Mouse (Mus musculus): Measurements from ENCODE around the gene Cnot1. TPM values are rescaled to one million over a fixed set of nuclear protein-coding genes. Genes with fewer than 3 reads are reported as not detected.
A peak's percentile ranks its signal among the peaks of the same experiment; 100 is the strongest.

Cnot1 gene
- total and polyA plus RNA-seq, 3 experiments, result 142 to 182 (median 146) TPM

GRCm38 (mm10) chr8:95781085-95781484 is 26.2 kb downstream of the Cnot1 start:
- peaks cover 69% of the 10 kb centered on the region for H3K79me2 ChIP-seq (replicated peaks; ENCODE audit: control insufficient read depth, extremely low read depth, insufficient read depth, poor library complexity, severe bottlenecking)
- H3K9ac ChIP-seq (ENCODE audit: insufficient read depth, low read depth), result no peak overlapping the region
- no peak overlapping the region for H3K4me2 ChIP-seq (ENCODE audit: insufficient read depth, low read depth, poor library complexity, severe bottlenecking)
- no peak overlapping the region for H3K4me3 ChIP-seq (replicated peaks in 1 of 3; ENCODE audit: low read depth in 2 of 3, low read length in 2 of 3, poor library complexity in 1 of 3)
- no peaks in the 10 kb centered on the region for H3K27me3 ChIP-seq (replicated peaks)
- in situ Hi-C loops (cut with MboI; ENCODE audit: low pct_ligation_motif_present, low pct_unique_long_range_greater_than_20kb, low sequenced_read_pairs) (no loop called here), dilution Hi-C loops (cut with MboI; ENCODE audit: extremely low pct_ligation_motif_present, extremely low pct_unique_long_range_greater_than_20kb, low sequenced_read_pairs) (no loop called here)
- peaks cover 5% of the 10 kb centered on the region for H3K9me3 ChIP-seq (replicated peaks; ENCODE audit: low read length)
- DNase-seq (ENCODE audit: extremely low read depth), result no peak
- peaks cover 59 to 85% of the 10 kb centered on the region in 2 experiments for H3K36me3 ChIP-seq (replicated peaks in 1 of 2; ENCODE audit: control insufficient read depth in 1 of 2, insufficient read depth in 1 of 2, low read length in 1 of 2)
- H3K4me1 ChIP-seq (ENCODE audit: control insufficient read depth in 1 of 2, insufficient read depth in 2 of 2), result peaks cover 0 to 7% of the 10 kb centered on the region in 2 experiments; a peak in 1 of 4 replicates
- TF ChIP-seq MAFK (IDR thresholded peaks at IDR 0.05; ENCODE audit: insufficient replicate concordance, low read length), result 0 out of 2 replicates have a peak, but pooled peaks have one; percentile 19
- no peak for TF ChIP-seq IRF4 (IDR thresholded peaks at IDR 0.05; ENCODE audit: low read depth, low read length)
- no peak overlapping the region for H3K27ac ChIP-seq (ENCODE audit: insufficient read depth, low read depth)

- Histone ChIP-seq H3K79me2 (replicated peaks; ENCODE audit: control insufficient read depth, extremely low read depth, insufficient read depth, poor library complexity, severe bottlenecking) (peaks cover 3% of the 10 kb centered on the region; the same call in 1 of the 2 replicates), H3K36me3 (replicated peaks in 1 of 2; ENCODE audit: control insufficient read depth in 1 of 2, insufficient read depth in 1 of 2, low read length in 1 of 2) (peaks cover 54 to 95% of the 10 kb centered on the region in 2 experiments), H3K27me3 (replicated peaks) (no peaks in the 10 kb centered on the region), H3K4me1 (ENCODE audit: control insufficient read depth in 1 of 2, insufficient read depth in 2 of 2) (no peaks in the 10 kb centered on the region), H3K9me3 (replicated peaks; ENCODE audit: low read length) (no peaks in the 10 kb centered on the region), H3K27ac (ENCODE audit: insufficient read depth, low read depth) (no peak overlapping the region), H3K4me3 (replicated peaks in 1 of 3; ENCODE audit: low read depth in 2 of 3, low read length in 2 of 3, poor library complexity in 1 of 3) (no peak overlapping the region), H3K9ac (ENCODE audit: insufficient read depth, low read depth) (no peak overlapping the region), H3K4me2 (ENCODE audit: insufficient read depth, low read depth, poor library complexity, severe bottlenecking) (no peak overlapping the region)
- no peak for DNase-seq (ENCODE audit: extremely low read depth)
- dilution Hi-C loops (cut with MboI; ENCODE audit: extremely low pct_ligation_motif_present, extremely low pct_unique_long_range_greater_than_20kb, low sequenced_read_pairs), result no loop called here
- in situ Hi-C loops (cut with MboI; ENCODE audit: low pct_ligation_motif_present, low pct_unique_long_range_greater_than_20kb, low sequenced_read_pairs), result no loop called here
- TF ChIP-seq ZNF384 (IDR thresholded peaks at IDR 0.05; ENCODE audit: low read depth, low read length), result no peak
- TF ChIP-seq MAFK (IDR thresholded peaks at IDR 0.05; ENCODE audit: insufficient replicate concordance, low read length), result no peak
- TF ChIP-seq ZMIZ1 (IDR thresholded peaks at IDR 0.05; ENCODE audit: low read depth, low read length), result no peak
- TF ChIP-seq CHD1 (IDR thresholded peaks at IDR 0.05; ENCODE audit: low read depth, low read length), result no peak
- no peak for TF ChIP-seq NELFE (IDR thresholded peaks at IDR 0.05; ENCODE audit: low read depth, low read length)
- no peak for TF ChIP-seq GABPA (IDR thresholded peaks at IDR 0.05; ENCODE audit: insufficient replicate concordance, low read depth, low read length)
- TF ChIP-seq MYC (IDR thresholded peaks at IDR 0.05; ENCODE audit: low read depth, low read length), result no peak
- no peak for TF ChIP-seq HCFC1 (IDR thresholded peaks at IDR 0.05; ENCODE audit: low read depth, low read length)
These were observed 43.1 kb downstream of the Cnot1 start for GRCm38 (mm10) chr8:95764133-95764532.

GRCm38 (mm10) chr8:95760323-95760722 is 46.9 kb downstream of the Cnot1 start:
- Histone ChIP-seq H3K27me3 (replicated peaks) (no peaks in the 10 kb centered on the region), H3K4me3 (replicated peaks in 1 of 3; ENCODE audit: low read depth in 2 of 3, low read length in 2 of 3, poor library complexity in 1 of 3) (no peak overlapping the region), H3K79me2 (replicated peaks; ENCODE audit: control insufficient read depth, extremely low read depth, insufficient read depth, poor library complexity, severe bottlenecking) (peaks cover 3% of the 10 kb centered on the region; the same call in 1 of the 2 replicates), H3K4me1 (ENCODE audit: control insufficient read depth in 1 of 2, insufficient read depth in 2 of 2) (no peaks in the 10 kb centered on the region), H3K36me3 (replicated peaks in 1 of 2; ENCODE audit: control insufficient read depth in 1 of 2, insufficient read depth in 1 of 2, low read length in 1 of 2) (peaks cover 49 to 93% of the 10 kb centered on the region in 2 experiments), H3K9me3 (replicated peaks; ENCODE audit: low read length) (no peaks in the 10 kb centered on the region), H3K4me2 (ENCODE audit: insufficient read depth, low read depth, poor library complexity, severe bottlenecking) (no peak overlapping the region), H3K9ac (ENCODE audit: insufficient read depth, low read depth) (no peak overlapping the region), H3K27ac (ENCODE audit: insufficient read depth, low read depth) (no peak overlapping the region)
- dilution Hi-C loops (cut with MboI; ENCODE audit: extremely low pct_ligation_motif_present, extremely low pct_unique_long_range_greater_than_20kb, low sequenced_read_pairs) (no loop called here), in situ Hi-C loops (cut with MboI; ENCODE audit: low pct_ligation_motif_present, low pct_unique_long_range_greater_than_20kb, low sequenced_read_pairs) (no loop called here)
- no peak for DNase-seq (ENCODE audit: extremely low read depth)
- TF ChIP-seq RCOR1 (conservative IDR thresholded peaks at IDR 0.05; ENCODE audit: low read depth, low read length) (no peak), CTCF (conservative IDR thresholded peaks at IDR 0.05 in 1 of 2, IDR thresholded peaks at IDR 0.05 in 1 of 2; ENCODE audit: low read depth in 2 of 2, low read length in 2 of 2) (no peak), ZMIZ1 (IDR thresholded peaks at IDR 0.05; ENCODE audit: low read depth, low read length) (no peak), SIN3A (IDR thresholded peaks at IDR 0.05; ENCODE audit: low read length) (no peak)
